Comparison of ENCODE assay signal across 9 mouse cellular contexts in genomic region chr7:136003291-136003690, GRCm38 (mm10).
"Had no signal": no experiment of that assay in that cellular context is flagged by ENCODE, and none has a peak within 500 bp of the region (broad histone marks: within the 10 kb centered on the region; RNA-seq: fewer than 3 reads in every experiment).

No protein-coding gene starts in this region.

- H3K27ac ChIP-seq: kidney, embryonic 15.5 days; liver, embryonic 13.5 days; lung, embryonic 15.5 days; midbrain, embryonic 12.5 days had no signal

- DNase-seq: kidney, adult 18-20 months; kidney, postnatal 14 days; liver; liver, embryonic 13.5 days; liver, postnatal 0 days; thymus, postnatal 36 days had no signal

- H3K9ac ChIP-seq: kidney, embryonic 15.5 days; liver, embryonic 13.5 days; liver, postnatal 0 days; lung, embryonic 15.5 days; midbrain, embryonic 12.5 days had no signal

- H3K4me1 ChIP-seq: liver, embryonic 13.5 days had no signal

- H3K9me3 ChIP-seq: kidney, embryonic 15.5 days; liver, embryonic 13.5 days; lung, embryonic 15.5 days; midbrain, embryonic 12.5 days had no signal

- ATAC-seq: liver, postnatal 0 days had no signal

- H3K4me3 ChIP-seq: kidney, embryonic 15.5 days; liver, embryonic 13.5 days; lung, embryonic 15.5 days; midbrain, embryonic 12.5 days had no signal

- H3K4me2 ChIP-seq: kidney, embryonic 15.5 days; liver, embryonic 13.5 days; lung, embryonic 15.5 days; midbrain, embryonic 12.5 days had no signal

- H3K36me3 ChIP-seq: kidney, embryonic 15.5 days; liver, embryonic 13.5 days; lung, embryonic 15.5 days; midbrain, embryonic 12.5 days had no signal
